Mouse (Mus musculus) activated CD4-positive, CD25-positive, alpha-beta regulatory T cell, adult 4 months (primary cell): Measurements from ENCODE around the gene Cgnl1. TPM values are rescaled to one million over a fixed set of nuclear protein-coding genes. Genes with fewer than 3 reads are reported as not detected.

Experiments used
- ATAC-seq: one replicate; pipeline ENCODE4 v1.8.0; 2017
- polyA plus RNA-seq, 2 experiments: library from polyadenylated mRNA; unstranded; fragments of 100-300 nt; shearing (Covaris generic); gene quantifications; one replicate each; pipeline ENCODE4 v1.2.1; 2017

The Cgnl1 gene
- not detected for polyA plus RNA-seq

DNA sequence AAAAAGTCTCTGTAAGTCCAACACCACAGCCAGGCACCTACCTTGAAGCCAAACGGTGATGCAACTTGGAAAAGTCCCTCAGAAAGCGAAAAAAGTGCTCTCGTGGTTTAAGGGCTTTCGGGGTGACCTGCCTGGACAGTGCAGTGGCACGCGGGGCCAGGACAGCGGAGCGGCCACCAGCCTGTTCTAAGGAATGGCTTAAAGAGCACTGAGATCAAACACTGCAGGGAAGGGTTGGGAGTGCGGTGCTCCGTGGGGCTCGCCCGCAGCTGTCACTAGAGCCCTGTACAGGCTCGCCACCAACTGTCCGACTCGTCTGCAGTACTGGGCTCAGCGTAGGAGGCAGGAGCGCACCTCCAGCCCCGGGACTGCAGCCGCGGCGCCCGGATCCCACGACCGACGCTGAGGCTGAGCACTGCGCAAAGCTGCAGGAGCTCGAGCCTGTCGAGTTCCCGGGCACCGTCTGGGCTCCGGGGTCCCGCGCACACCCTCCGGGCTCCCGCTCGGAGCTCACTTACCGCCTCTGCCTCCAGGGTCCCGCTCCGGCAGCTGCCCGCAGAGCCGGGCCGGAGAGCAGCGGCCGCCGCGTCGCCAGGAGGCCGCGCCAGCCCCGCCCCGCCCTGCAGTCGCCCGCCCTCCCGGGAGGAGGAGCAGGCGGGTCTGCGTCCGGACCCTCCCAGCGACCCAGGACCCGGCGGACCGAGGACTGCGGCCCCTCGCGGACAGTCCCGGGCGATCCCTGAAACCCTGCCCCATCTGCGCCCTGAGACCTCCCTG, at the start of gene Cgnl1:
TSS of gene Cgnl1 (minus strand) at position 612 of the 777 bp plus-strand sequence.
- no peak for ATAC-seq

DNA sequence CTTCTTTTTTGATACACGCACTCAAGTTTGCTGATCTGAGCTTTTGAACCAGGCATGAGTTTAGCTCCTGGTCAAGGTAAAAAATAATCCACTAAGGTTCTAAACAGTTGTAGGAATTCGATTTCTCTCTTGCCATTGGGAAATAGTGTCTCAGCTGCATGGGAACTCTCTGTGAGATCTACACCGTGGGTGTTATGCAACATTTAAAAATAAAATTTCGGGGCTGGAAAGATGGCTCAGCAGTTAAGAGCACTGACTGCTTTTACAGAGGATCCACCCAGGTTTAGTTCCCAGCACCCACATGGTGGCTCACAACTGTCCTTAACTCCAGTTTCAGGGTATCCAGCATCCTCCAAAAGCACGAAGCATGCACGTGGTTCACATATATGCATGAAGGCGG, 47.1 kb upstream of the Cgnl1 start:
- no peak for ATAC-seq

GRCm38 (mm10) chr9:71816121-71816520, 44.7 kb upstream of the Cgnl1 start:
- no peak for ATAC-seq

DNA sequence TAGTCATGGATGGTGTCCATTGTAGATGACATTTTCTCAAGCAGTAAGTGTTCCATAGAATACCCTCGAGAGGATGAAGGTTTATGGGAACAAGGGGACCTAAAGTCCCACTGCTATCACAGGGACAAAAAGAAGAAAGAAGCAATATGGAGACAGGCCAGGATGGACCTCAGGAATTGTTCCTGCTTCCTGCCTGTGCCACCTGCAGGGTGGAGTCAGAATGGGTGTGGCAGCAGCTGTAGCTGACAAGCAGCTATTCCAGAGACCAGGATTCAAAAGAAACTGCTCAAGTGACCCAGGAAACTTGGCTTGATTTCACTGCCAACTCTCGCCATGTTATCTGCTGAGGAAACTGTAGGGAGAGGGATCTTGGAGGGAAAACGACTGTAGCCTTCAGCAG, 42.2 kb upstream of the Cgnl1 start:
- ATAC-seq: no peak

DNA sequence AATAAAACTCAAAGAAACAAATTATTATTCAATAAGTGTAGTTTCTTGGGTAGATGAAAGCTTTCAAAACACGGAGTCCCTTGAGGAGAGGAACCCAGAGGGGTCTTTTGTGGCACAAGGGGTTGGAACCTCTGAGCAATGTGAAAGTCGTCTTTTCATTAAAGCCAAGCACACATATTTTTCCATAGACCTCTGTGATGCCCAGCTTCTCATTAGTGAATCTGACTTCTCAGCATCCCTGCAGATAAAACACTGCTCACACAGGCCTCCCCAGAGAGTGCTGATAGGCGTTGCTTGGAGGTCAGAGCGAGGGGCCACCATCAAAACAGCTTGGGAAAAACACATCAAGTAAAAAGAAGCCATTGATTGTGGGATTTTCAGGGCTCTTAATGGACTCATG, 41.5 kb upstream of the Cgnl1 start:
- no peak for ATAC-seq

DNA sequence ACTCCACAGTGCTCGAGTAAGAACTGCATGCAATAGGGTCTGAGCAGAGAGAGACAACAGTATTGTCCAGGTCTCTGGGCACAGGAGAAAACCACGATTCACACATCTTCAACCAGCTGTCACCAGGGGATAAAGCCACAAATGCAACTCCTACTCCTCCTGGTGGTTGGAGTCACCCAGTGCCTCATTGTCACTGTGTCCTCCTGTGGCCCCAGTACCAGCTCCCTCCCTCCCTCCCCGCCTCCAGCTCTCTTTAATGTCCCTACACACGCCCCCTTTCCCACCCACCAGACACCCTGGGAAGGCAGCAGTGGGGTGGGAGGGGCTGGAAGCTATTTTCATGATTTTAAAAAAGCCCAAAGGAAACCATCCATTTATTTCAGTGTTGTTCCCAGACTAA, 41.0 kb upstream of the Cgnl1 start:
- ATAC-seq: no peak

- no peak for ATAC-seq
Measured at GRCm38 (mm10) chr9:71811404-71811803, 40.0 kb upstream of the Cgnl1 start.

DNA sequence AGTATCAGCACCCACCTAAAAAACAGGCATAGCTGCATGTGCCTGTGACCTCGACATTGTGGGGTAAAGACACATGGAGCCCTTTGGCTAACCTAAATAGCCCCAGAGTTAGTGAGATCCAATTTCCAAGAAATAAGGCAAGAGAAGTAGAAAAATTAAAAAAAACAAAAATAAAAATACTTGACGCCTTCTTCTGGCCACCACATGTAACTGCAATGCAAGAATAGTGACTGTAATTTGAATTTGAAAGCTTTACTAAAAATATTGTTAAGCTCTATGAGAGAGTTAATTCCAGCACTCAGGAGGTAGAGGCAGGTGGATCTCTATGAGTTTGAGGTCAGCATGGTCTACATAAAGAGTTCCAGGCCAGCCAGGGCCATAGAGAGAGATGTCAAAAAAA, 39.3 kb upstream of the Cgnl1 start:
- no peak for ATAC-seq

GRCm38 (mm10) chr9:71808640-71809254, 37.3 kb upstream of the Cgnl1 start:
- ATAC-seq: no peak

DNA sequence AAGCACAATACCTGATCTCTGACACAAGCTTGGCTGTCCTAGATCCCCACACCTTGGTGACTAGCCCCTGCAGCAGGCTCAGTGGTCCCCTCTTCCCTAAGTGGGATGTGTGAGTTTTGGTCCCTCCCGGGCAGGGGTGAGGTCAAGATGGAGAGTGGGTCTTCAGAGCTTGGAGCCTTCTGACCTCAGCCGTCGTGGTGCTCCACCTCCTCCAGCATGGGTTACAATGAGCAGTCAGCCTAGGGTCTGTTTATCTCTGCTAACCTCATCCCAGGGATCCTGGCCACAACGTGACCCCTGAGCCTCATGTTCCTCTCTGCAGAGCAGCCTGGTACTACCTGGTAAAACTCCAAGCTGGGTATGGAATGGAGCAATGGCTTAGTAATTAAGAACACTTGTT, 36.4 kb upstream of the Cgnl1 start:
- ATAC-seq: no peak

DNA sequence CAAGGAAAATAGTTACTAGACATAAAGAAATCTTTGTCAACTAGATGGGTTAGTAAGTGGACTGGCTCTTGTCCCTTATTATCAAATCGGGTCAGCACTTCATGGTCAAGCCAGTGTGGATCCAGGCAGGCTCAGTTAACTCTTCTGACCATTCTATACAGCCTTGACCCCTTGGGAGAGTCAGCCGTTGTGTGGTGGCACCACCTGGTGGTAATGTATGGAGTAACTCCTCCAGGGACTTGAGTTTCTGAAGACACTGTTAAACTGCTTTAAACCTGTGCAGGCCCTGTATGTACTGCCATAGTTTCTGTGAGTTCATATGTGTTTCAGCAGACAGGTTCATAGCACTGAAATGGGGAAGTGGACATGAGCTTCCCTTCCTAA, 35.0 kb upstream of the Cgnl1 start:
- ATAC-seq: no peak

- no peak for ATAC-seq
Measured at GRCm38 (mm10) chr9:71805646-71806421, 34.4 kb upstream of the Cgnl1 start.

DNA sequence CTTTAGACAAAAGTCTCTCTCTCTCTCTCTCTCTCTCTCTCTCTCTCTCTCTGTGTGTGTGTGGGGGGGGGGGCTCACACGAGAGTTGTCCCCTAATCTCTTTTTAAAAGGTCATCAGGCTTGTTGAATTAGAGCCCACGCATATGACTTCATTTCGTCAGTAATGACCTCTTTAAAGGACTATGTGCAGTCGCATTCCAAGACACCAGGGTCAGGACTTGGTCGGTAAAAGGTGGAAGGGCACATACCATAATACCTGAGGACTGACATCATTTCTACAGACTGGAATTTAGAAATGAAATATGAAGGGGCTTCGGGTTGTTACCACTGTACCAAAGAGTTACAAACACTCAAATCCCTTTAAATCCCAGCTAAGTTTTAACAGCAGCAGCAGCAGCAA, 32.7 kb upstream of the Cgnl1 start:
- ATAC-seq: no peak

DNA sequence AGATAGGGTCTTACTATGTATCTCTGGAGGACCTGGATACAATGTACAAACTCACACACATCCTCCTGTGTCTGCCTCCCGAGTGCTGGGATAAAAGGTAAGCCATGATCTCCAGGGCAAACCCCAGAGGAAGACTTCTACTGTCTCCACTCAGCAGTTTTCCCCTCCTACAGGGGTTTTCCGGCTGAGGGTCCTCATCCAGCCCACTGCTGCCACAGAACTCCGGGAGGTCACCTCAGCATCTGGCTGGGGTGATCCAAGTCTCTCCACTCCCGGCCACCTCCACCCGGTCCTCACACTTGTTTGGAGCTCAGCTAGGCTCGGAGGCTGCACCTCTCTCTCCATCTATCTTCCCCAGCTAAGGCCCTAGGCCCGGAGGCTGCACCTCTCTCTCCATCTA, 31.9 kb upstream of the Cgnl1 start:
- ATAC-seq: no peak

- no peak for ATAC-seq
Measured at GRCm38 (mm10) chr9:71799598-71799997, 28.2 kb upstream of the Cgnl1 start.

- no peak for ATAC-seq
Measured at GRCm38 (mm10) chr9:71798176-71798575, 26.8 kb upstream of the Cgnl1 start.

DNA sequence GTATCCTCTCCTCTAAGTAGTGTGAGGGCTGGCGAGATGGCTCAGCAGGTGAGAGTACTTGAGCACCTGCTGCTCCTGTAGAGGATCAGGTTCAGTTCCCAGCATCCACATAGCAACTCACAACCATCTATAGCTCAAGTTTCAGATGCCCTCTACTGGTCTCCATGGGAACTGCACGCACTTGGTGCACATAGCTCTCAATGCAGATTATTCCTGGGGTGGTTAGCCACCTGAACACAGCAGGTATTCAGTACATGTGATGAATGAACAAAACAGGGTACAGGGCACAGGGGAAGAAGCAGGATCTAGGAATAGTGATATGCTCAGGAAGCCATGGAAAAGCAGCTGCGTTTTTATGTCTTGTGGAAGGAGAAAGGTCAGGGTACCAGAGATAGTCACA, 6.0 kb upstream of the Cgnl1 start:
- no peak for ATAC-seq

GRCm38 (mm10) chr9:71776337-71776736, 4.9 kb upstream of the Cgnl1 start:
- no peak for ATAC-seq

DNA sequence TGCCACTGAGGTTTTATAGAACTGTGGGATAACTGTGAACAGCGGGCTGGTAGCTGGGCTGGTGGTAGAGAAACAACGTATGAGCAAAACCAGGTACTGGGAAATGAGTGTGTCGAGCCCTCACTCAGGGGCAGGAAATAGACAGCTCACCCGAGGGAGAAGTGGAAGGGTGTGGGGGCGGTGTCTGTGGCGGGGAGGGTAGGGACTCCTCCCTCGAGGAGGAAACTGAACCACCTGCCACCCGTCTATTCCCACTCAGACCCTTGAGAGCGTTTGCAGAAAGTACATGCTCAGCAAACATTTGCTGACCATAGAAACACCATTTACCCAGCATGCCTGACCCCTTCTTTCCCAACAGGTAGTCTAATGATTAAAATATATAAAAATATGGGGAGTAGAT, 2.2 kb upstream of the Cgnl1 start:
- no peak for ATAC-seq

- ATAC-seq: no peak
Measured at GRCm38 (mm10) chr9:71772338-71772737, 936 bp upstream of the Cgnl1 start.

DNA sequence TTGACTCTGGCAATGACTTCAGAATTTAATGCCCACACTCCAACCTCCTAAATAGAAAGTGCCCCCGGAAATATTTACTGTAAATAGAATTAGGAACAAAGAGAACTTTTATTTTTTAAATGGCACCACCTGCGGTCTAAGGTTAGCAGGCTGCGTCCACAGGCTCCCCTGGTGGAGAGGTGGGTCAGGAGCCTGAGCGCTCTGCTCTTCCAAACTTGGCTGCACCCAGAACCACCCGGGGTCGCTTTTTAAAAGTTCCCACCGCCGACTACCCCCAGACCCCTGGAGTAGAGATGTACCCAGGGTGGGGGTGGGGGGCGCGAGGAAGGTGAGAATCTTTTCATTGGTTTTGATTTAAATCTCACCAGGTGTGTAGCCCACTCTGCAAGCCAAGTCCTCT, 918 bp downstream of the Cgnl1 start:
- ATAC-seq: no peak

DNA sequence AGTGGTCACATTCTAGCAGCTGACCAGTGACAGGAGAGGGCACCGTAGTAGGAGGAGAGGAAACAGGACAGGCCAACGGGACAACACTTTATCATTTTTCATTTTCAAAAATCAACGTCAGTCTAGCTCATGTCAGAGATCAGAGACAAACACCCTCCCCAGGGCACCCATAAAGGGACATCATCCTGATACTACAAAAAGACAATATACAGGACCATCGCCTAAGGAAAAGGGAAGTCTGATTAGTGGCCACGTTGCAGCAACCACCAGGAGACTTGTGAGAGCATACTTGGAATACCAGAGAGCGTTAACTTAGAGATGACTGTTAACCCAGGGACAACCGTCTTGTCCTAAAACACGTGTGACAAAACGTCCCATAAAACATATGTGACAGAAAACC, 1.7 kb downstream of the Cgnl1 start:
- ATAC-seq: no peak

GRCm38 (mm10) chr9:71768119-71768518, 3.3 kb downstream of the Cgnl1 start:
- ATAC-seq: no peak

DNA sequence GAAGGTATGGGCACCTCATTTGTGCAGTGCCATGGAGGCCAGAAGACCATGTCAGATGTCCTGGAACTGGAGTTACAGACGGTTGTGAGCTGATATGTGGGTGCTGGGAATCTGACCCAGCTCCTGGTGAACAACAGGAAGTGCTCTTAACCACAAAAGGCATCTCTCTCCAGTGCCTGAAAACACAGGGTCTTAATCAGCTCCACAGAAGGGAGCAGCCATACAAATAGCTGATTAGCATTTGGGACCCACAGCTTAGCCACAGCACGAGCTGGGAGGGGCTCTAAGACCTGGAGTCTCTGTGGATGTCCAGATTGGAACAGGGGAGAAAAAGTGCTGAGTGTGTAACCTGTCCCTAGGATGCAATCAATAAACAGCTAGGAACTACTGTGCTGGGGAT, 4.5 kb downstream of the Cgnl1 start:
- ATAC-seq: no peak
